Mouse (Mus musculus) retina, postnatal 7 days (tissue): ENCODE results near the gene Atp5s.
A peak's percentile ranks its signal among the peaks of the same experiment; 100 is the strongest.

Experiments
- DNase-seq: peaks from one replicate; pipeline ENCODE4 v3.0.0-alpha.2; 2012; ENCODE audit warnings: low read depth, low spot score

Gene Atp5s

DNA sequence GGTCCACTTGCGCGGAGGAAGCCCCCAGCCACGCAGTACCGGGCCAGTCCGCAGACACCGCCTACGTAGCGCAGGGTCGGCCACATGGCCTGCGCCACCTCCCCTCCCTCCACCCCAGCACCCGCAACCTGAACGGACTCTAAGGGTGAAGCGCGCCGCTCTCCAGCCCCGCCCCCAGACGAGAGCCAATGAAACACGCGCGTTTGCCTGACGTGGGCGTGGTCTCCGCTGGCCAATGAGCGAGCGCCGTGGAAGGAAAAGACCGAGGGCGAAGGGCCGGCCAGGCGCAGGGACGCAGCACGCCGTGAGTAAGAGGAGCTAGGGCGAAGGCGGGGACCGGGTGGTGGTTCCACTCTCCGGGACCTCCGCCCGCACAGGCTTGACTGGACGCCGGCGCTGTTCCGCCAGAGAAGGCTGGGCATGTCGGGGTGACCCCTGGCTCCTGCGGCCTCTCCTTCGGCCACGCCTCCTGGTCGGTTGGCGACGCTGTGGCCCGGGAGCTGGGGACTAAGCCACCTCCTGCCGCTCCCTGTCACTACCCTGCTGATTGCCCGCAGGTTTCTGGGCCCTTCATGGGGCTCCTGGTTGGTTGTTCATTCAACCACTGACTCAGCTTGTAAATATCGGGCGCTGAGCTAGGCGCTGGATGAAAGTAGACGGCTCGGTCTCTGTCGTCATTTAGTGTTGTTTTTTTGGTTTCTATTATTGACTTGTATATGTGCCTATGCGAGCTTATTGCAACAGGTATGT, at the start of gene Atp5s, which contains the start of gene L2hgdh:
Gene Atp5s, plus strand, starts transcription at position 240 of the 750 bp plus-strand sequence.
Gene L2hgdh, minus strand, starts transcription at position 163 of the 750 bp plus-strand sequence.
- DNase-seq: peak; percentile 94

DNA sequence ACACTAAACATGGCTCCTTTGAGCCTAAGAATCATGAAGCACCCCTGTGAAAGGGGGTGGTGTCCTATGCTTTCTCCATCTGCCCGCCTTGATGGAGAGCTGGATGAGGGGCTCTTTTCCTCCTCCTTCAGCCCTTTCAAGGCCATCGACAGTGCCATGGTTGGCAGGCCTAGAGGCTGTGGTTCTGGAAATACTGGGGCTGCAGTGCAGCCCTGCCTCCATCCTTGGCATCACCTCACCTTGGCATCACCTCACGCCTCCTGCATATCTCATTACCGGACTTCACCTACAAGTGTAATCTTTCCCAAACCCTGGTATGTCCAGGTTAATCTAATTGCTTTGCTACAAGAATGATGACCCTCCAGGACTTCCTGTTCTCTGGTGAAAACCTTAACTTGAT, 48.6 kb upstream of the Atp5s start:
- DNase-seq: no peak

DNA sequence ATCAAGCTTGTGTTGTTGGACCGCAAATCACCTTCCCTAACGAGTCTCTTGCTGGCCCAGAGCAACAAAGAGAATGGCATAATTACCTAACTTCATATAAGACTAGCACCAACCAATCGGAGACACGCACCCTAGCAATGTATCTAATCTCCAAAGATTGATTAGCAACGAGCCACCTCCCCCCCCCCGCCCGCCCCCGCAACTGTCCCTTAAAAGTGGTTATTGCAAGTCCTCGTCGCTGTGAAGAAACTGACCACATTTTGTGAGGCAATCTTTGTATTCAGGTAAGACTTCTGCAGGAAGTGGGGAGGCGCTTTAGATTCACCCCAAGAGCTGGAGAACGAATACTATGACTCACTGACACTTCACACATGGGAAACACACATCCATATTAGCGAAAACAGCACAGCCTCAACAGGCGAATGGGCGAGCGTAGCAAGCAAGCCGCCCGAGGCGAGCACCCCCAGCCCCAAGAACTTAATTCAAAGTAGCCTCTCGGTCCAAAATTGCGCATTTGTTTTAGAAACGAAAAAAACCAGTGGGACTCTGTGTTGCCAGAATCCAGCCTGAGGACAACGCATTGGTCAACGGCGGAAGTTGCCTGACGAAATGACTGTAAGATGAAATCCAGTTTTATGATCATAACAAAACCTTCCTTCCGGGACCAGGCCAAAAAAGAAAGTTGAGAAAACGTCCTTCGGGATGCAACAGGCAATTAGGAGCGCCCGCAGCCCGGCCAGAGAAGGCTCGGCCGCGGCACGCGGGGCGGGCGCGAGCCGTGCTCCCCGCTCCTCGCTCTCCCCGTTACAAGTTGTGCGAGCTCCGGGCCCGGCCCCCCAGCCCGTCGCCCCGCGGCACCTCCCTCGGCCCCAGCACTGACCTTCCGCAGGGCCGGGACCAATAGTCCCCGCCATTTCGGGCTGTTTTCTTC, 43.9 kb upstream of the Atp5s start:
- no peak for DNase-seq

DNA sequence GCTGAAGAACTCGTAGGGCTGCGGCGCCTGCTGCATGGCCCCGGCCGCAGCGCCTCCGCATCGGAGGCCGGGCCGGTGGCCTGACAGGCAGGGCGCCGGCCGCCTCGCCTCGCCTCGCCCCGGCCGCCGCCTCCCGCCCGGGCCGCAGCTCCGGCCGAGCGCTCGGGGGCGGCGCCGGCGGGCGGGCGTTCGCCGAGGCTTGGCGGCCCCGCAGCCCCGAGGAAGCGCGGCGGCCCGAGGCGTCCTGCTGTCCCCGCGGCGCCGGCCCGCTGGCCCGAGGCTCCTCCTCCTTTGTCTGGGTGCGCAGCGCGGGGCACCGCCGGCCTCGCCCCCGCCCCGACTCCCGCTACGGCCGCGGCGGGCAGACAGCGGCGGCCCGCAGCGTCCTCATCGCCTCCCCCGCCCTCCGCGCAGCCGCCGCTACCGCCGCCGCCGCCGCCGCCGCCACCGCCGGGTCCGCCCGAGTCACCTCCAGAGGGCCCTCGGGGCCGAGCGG, 43.1 kb upstream of the Atp5s start, which contains the start of gene Sos2:
Gene Sos2, minus strand, starts transcription at position 287 of the 496 bp plus-strand sequence.
- DNase-seq: no peak

DNA sequence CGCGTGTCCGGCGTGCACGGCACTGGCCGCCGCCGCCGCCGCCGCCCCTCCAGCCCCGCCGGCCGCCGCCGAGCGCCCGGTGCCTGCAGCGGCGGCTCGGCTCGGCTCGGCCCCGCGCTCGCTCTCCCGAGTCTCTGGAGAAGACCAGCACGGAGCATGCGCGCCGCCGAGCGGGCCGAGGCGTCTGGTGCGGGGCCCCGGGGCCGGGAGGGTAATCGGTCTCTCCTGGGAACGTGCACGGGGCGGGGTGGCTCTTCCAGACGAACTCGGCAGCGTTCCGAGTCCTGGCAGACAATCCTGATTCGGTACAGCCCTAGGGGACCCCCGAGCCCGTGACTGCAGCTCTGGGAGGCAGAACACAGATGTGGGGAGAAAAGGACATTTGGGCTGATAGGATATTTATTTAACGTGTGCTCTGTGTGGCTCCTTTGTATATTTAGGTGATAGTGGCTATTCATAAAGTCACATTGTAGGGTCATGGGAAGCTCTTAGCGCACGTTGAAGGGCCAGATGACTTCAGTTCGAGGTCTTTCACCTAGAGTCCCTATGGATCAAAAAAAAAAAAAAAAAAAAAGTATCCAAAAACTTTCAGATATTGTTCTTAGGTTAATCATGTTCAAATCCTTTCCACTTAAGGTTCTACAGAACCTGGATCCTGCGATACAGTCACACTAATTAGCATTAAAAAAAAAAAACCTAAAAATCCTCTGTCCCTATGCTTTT, 42.5 kb upstream of the Atp5s start:
- DNase-seq: peak; percentile 83

DNA sequence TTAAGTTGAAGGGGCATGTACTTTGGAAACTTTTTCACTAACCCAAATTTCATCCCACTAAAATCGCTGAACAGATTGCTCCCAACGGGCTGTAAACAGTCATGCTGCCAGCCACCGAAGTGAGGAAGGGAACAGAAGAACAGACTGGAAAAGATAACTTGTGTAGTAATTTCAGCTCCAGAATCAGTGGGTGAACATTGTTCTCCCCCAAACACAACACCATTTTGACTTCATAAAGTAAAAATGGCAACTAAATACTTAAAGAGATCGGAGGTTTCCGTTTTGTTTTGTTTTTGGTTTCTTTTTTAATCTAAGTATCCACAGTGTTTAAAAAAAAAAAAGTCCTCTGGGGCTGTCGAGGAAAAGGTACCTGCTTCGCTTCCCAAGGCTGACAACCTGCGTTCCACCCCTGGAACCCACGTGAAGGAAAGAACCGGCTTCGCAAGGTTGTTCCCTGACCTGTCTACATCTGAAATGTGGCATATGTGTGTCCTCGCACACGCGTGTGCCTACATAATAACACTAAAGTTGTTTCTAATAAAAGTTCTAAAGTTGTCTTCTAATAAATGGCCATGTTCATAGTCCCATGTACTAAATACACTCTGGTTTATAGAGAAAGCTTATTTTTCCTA, 41.8 kb upstream of the Atp5s start:
- no peak for DNase-seq

DNA sequence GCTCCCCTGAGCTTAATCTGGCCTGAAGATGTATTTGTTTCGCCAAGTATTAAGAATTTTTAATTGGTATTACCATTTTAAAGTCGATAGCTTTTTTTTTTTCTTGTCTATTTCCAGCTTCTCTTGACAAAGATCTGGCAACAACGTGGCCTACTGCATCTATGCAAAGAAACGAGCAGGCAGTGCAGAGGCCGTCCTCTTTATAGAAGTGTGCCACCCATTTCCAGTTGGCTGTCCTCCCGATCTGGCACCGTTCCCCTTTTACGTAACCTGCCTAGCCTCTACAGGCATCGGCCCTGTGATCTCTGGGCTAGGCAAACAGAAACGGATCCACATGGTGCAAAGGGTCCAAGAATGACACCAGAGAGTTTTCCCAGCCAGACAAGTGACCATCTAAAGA, 41.2 kb upstream of the Atp5s start:
- DNase-seq: peak; percentile 25

DNA sequence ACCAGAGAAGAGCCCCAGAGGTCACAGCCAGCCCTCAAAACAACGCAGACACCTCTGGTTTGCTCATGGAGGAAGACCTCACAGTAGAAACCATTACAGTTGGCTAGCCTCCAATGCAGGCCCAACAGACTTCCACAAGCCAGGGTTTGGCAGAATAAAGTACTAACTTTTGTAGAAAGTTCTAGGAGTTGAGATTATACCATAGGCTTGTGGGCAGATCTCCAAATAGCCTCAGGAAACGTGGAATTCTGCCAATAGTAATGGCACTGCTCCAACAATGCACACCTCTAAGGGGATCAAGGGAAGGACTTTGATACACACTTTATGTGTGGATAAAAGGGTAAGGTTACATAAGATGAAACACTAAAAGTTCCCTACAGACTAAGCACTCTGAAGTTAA, 36.4 kb upstream of the Atp5s start:
- no peak for DNase-seq

DNA sequence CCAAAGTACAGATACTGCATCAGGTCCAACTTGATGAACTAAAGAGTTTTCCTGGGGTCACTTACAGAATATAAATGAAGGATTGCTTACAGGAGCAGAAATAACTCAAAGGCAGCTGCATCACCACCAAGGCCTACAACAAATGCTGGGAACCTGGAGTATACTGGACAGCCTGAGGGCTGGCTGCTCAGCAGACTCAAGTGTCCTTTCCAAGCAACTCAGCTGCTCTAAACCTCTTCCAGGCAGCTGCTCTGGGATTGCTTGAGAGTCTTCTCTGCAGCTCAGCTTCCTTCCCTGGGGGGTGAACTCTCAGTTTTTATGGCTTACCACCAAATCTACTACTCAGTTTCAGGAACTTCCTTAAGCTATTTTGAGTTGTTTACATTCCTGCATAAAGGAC, 35.7 kb upstream of the Atp5s start:
- DNase-seq: no peak

DNA sequence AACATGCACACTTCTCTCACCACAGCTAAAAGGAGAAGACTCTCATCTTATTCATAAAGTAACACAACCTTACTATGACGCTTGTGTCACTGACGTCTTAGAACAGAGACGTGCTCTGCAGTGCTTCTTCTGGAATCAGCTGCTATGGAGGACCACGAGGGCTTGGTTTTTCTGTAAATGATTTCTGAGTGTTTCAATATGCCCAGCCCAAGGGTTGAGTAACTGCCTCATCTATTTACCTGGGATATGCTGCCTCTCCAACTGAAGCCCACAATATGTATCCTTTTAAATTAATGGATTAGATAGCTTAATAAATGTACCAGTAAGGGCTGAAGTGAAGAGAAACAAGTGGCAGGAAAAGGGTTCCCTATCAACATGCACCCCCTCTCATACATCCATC, 34.0 kb upstream of the Atp5s start:
- DNase-seq: no peak

DNA sequence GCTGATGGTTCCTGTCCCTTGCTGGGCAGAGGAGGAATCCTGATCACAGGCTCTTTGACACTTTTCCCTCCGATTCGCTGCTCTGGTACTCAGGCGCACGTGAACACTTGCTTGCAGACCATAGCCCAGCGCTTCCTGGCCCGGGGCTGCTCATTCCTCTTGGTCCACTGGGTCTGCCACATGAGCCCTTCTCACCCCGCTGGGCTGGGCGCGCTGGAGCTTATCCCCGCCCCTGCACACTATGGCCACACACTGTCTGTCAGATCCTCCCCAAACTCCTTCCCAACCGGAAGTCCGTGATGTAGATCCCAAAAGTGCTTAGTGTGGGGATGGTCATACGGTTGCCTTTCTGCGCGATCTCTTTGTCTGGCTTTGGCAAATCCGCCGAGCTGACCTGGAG, 31.3 kb upstream of the Atp5s start:
- no peak for DNase-seq

DNA sequence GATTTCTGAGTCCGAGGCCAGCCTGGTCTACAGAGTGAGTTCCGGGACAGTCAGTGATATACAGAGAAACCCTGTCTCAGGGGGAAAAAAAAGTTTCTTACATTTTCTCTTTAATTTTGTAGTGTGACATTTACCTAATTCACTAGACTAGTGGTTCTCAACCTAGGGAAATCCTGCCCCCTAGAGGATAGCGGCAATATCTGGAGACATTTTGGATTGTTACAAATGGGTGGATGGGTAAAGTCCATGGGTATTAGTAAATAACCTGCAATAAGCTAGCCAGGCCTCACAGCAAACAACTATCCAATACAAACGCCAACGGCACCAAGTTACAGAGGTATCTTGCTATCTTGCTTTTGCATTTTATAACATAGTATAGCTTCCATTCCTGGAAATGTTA, 28.0 kb upstream of the Atp5s start:
- DNase-seq: peak; percentile 20

DNA sequence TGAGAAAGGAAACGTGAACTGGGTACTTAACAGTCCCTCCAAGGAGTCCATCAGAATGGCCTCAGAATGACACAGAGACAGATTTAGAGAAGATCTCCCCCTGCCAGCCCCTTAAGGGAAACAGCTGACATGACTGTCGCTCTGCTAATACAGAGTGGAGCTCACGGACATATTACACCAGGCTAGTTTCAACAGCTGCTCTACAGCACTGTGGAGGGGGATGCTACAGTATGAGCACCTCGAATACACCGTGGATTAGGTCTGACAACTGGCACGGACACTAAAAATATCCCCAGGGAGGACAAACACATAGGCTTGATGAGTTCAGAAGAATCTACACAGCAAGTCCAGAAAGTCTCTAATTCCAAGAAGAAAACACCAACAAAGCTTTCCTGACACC, 26.4 kb upstream of the Atp5s start:
- DNase-seq: no peak

DNA sequence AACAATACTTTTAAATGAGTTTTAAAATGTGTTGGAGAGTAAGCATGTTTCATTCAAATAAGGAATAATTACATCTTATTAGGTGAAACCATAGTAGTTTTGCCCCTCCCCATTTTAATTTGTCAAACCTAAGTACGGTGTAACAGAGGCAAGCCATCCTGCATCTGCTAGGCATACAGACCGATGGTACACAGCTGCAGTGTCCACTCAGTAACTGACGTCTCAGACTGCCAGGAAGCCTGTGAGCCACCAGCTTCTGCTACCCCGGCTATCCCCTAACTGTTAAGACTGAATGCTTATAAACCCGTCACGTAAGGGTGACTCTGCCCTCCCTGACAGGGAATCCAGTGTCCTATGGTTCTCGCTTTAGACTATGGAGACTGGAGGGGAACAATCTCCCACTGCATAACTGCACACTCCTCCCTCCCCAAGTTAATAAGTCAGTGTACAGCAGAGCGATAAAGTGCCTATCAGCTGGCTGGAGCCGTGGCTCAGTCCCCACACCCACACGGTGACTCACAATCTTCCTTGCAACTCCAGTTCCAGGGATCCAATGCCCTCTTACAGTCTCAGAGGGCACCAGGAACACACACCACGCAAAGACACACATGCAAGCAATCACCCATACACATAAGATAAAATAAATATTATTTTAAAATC, 19.8 kb upstream of the Atp5s start:
- no peak for DNase-seq

DNA sequence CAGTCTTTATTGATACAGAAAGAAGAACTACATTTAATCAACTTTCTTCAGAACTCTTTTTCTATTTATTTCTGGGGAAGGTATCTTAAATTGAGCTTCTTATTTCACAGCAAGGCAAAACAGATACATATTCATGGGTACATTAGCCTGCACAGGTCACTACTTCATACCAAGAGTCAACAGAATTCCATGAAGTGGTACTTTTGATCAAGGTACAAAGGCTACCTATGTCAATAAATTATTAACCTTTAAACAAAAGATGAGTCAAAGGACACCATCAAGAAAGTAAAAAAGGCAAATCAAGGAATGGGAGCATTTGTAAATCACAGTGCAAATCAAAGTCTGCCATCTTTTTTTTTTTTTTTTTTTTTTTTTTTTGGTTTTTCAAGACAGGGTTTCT, 11.1 kb upstream of the Atp5s start:
- no peak for DNase-seq

DNA sequence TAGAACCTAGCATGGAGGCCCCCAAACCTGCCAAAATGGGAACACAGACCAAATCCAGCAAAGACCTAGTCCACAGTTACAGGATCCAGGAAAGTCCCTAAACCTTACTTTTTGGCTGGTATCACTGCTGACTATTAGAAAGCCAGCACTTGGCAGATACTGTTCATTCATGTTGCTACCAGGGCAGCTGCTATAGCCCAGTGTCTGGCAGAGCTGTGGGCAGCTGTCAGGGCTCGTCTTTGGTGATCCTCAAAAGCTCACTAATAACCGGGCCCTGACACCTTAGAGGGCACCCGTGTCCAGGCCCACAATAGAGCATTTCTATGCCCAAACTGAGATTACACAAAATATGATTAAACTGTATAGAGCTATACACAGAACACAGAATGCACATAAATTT, 1.9 kb upstream of the Atp5s start:
- no peak for DNase-seq

DNA sequence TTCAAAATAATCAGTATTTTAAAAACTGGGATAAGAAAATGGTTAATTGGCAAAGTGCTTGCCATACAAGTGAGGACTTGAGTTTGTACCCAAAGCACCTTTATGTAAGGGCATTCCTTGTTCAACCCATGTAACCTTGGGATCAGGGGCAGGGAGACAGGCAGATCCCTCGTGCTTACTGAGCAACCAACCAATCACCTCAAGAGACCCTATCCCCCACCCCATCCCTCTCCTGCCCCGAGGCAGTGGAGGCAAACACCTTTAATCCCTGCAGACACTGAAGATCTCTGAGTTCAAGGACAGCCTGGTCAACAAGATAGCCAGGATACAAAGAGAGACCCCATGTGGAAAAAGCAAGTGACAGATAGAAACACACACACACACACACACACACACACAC, 1.4 kb upstream of the Atp5s start:
- no peak for DNase-seq

DNA sequence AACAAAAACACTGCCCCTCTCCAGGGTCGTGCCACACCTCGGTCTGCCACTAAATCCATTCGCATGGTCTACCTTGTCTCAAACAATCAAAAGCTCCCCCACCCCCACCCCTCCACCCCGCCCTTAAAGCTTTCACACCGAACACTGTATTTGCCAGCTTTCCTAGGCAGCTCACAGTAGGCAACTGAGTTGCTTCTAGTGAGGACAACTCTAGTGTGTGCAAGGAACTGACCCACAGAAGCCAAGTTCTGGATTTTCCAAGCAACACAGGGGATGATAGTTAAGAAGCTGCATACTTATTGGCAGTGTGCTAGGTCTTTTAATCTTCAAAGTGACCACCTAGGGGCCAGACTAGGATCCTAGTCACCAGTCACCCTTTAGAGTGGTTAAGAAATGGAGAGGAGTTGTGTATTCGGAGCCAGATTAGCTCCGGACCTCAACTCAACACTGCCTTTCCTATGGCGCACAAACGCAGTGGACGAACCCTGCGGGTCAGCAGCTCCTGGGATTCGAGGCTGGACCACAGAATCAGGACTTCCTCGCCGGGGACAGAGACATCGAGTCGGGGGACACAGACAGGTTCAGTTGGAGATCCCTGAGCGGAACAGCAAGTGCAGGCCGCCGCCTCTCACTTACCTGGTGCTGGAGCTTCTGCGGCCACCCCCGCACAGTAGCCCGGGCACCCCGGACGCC, 586 bp upstream of the Atp5s start:
- peak; percentile 2 for DNase-seq

DNA sequence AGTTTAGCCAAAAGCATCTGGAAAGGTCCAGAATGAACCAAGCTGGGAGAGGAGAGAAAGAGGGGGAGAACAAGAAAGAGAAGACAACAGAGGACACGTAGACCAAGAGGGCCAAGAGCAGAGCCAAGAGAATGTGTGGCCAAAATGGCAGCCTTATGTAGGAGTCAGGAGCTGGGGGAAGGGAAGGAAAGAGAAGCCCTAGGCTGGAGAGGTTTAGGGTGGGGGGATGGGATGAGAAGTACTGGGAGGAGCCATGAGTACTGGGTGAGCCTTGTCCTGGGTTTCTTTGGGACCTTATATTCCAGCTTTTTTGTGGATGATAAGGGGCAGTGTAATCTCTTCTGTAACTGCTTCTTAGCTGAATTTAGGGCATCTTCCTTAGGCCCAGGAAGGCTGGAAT, 4.5 kb downstream of the Atp5s start:
- DNase-seq: no peak

DNA sequence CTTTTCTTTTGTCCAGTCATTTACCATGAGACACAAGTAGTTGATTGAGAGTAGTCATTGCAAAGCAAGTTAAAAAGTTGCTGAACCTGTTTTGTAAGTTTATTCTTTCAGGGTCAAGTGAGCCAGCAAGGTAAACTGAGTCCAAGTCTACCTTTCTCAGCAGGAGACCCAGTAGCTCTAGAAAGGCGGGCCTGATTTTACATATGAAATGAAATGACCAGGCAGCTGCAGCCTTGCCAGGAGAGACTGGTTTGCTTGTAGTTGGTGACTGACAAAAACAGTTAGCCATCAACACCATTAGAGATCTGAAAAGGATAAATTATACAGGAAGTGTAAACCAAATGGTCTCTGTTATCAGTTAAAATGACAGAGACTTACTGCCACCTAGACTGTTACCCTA, 5.6 kb downstream of the Atp5s start:
- no peak for DNase-seq
